Mouse (Mus musculus): ENCODE measurements around the gene Inpp5d. TPM values are rescaled to one million over a fixed set of nuclear protein-coding genes. Genes with fewer than 3 reads are reported as not detected.
A peak's percentile ranks its signal among the peaks of the same experiment; 100 is the strongest.

Gene Inpp5d
- polyA plus RNA-seq (2014; fragmentation: Nextera tagmentation; extraction: Ambion mirVana) = 3.3 and 5.3 TPM in 2 replicates

GRCm38 (mm10) chr1:87620211-87620668 is at the start of gene Inpp5d:
Gene Inpp5d, plus strand, starts transcription at chr1:87620312.
- Histone ChIP-seq H3K4me1 (ENCODE audit: control insufficient read depth, insufficient read depth, low read length) (no peaks in the 10 kb centered on the region), H3K9ac (ENCODE audit: low read length) (no peak within 1 kb of the TSS), H3K4me3 (ENCODE audit: low read depth, low read length) (no peak within 1 kb of the TSS), H3K27me3 (replicated peaks; ENCODE audit: control insufficient read depth, insufficient read depth, low read length) (no peaks in the 10 kb centered on the region), H3K4me2 (ENCODE audit: low read length) (no peak within 1 kb of the TSS), H3K9me3 (replicated peaks; ENCODE audit: control insufficient read depth, low read length) (no peaks in the 10 kb centered on the region), H3K36me3 (ENCODE audit: control insufficient read depth, insufficient read depth, low read length) (no peaks in the 10 kb centered on the region), H3K27ac (ENCODE audit: low read depth, low read length) (no peak within 1 kb of the TSS)
- DNase-seq (ENCODE audit: low spot score) (no peak), ATAC-seq (no peak)
- 85% methylated on average over 12 of the region's 12 CpGs for WGBS

GRCm38 (mm10) chr1:87573261-87573660 is 46.9 kb upstream of the Inpp5d start:
- no peaks in the 10 kb centered on the region for H3K27me3 ChIP-seq (replicated peaks; ENCODE audit: control insufficient read depth, insufficient read depth, low read length)
- no peaks in the 10 kb centered on the region for H3K36me3 ChIP-seq (ENCODE audit: control insufficient read depth, insufficient read depth, low read length)
- H3K4me3 ChIP-seq (ENCODE audit: low read depth, low read length) = no peak overlapping the region
- ATAC-seq (no peak), DNase-seq (ENCODE audit: low spot score) (no peak)
- WGBS = 84% methylated on average over 5 of the region's 5 CpGs
- no peak overlapping the region for H3K27ac ChIP-seq (ENCODE audit: low read depth, low read length)
- no peaks in the 10 kb centered on the region for H3K9me3 ChIP-seq (replicated peaks; ENCODE audit: control insufficient read depth, low read length)
- no peak overlapping the region for H3K4me2 ChIP-seq (ENCODE audit: low read length)
- H3K9ac ChIP-seq (ENCODE audit: low read length) = no peak overlapping the region
- H3K4me1 ChIP-seq (ENCODE audit: control insufficient read depth, insufficient read depth, low read length) = peaks cover 12% of the 10 kb centered on the region

- H3K9ac ChIP-seq (ENCODE audit: low read length) = no peak within 1 kb of the TSS
- 78% methylated on average over 6 of the region's 6 CpGs for WGBS
- ATAC-seq (peak; percentile 16; the same call in 1 of the 2 replicates), DNase-seq (ENCODE audit: low spot score) (no peak)
- peaks cover 12% of the 10 kb centered on the region for H3K4me1 ChIP-seq (ENCODE audit: control insufficient read depth, insufficient read depth, low read length)
- H3K27ac ChIP-seq (ENCODE audit: low read depth, low read length) = no peak within 1 kb of the TSS; the same call in 1 of the 2 replicates
- H3K4me2 ChIP-seq (ENCODE audit: low read length) = no peak within 1 kb of the TSS
- H3K27me3 ChIP-seq (replicated peaks; ENCODE audit: control insufficient read depth, insufficient read depth, low read length) = no peaks in the 10 kb centered on the region
- H3K36me3 ChIP-seq (ENCODE audit: control insufficient read depth, insufficient read depth, low read length) = no peaks in the 10 kb centered on the region
- H3K4me3 ChIP-seq (ENCODE audit: low read depth, low read length) = no peak within 1 kb of the TSS
- H3K9me3 ChIP-seq (replicated peaks; ENCODE audit: control insufficient read depth, low read length) = no peaks in the 10 kb centered on the region
Observed at GRCm38 (mm10) chr1:87573800-87574215, 46.3 kb upstream of the Inpp5d start, which contains the start of gene Ngef. Gene Ngef, minus strand, starts transcription at chr1:87573870.

GRCm38 (mm10) chr1:87574353-87574752 is 45.8 kb upstream of the Inpp5d start:
- Histone ChIP-seq H3K4me2 (ENCODE audit: low read length) (no peak overlapping the region), H3K4me1 (ENCODE audit: control insufficient read depth, insufficient read depth, low read length) (peaks cover 12% of the 10 kb centered on the region), H3K9me3 (replicated peaks; ENCODE audit: control insufficient read depth, low read length) (no peaks in the 10 kb centered on the region), H3K9ac (ENCODE audit: low read length) (no peak overlapping the region), H3K27me3 (replicated peaks; ENCODE audit: control insufficient read depth, insufficient read depth, low read length) (no peaks in the 10 kb centered on the region), H3K27ac (ENCODE audit: low read depth, low read length) (no peak overlapping the region; the same call in 1 of the 2 replicates), H3K4me3 (ENCODE audit: low read depth, low read length) (no peak overlapping the region), H3K36me3 (ENCODE audit: control insufficient read depth, insufficient read depth, low read length) (no peaks in the 10 kb centered on the region)
- DNase-seq (ENCODE audit: low spot score) = peak; percentile 77
- ATAC-seq = peak; percentile 85
- 19% methylated on average over 6 of the region's 6 CpGs for WGBS

GRCm38 (mm10) chr1:87574785-87575184 is 45.3 kb upstream of the Inpp5d start:
- Histone ChIP-seq H3K9me3 (replicated peaks; ENCODE audit: control insufficient read depth, low read length) (no peaks in the 10 kb centered on the region), H3K4me2 (ENCODE audit: low read length) (no peak overlapping the region), H3K27me3 (replicated peaks; ENCODE audit: control insufficient read depth, insufficient read depth, low read length) (no peaks in the 10 kb centered on the region), H3K9ac (ENCODE audit: low read length) (no peak overlapping the region), H3K4me3 (ENCODE audit: low read depth, low read length) (no peak overlapping the region), H3K27ac (ENCODE audit: low read depth, low read length) (peak overlapping the region; percentile 30; the same call in 1 of the 2 replicates), H3K4me1 (ENCODE audit: control insufficient read depth, insufficient read depth, low read length) (peaks cover 12% of the 10 kb centered on the region), H3K36me3 (ENCODE audit: control insufficient read depth, insufficient read depth, low read length) (no peaks in the 10 kb centered on the region)
- 38% methylated on average over 7 of the region's 7 CpGs for WGBS
- peak; percentile 81 for DNase-seq (ENCODE audit: low spot score)
- peak; percentile 88 for ATAC-seq

- DNase-seq (ENCODE audit: low spot score) (no peak), ATAC-seq (no peak)
- H3K27me3 ChIP-seq (replicated peaks; ENCODE audit: control insufficient read depth, insufficient read depth, low read length) = no peaks in the 10 kb centered on the region
- no peaks in the 10 kb centered on the region for H3K36me3 ChIP-seq (ENCODE audit: control insufficient read depth, insufficient read depth, low read length)
- no peaks in the 10 kb centered on the region for H3K9me3 ChIP-seq (replicated peaks; ENCODE audit: control insufficient read depth, low read length)
- peaks cover 12% of the 10 kb centered on the region for H3K4me1 ChIP-seq (ENCODE audit: control insufficient read depth, insufficient read depth, low read length)
- no peak overlapping the region for H3K27ac ChIP-seq (ENCODE audit: low read depth, low read length)
- no peak overlapping the region for H3K4me2 ChIP-seq (ENCODE audit: low read length)
- 78% methylated on average over 6 of the region's 6 CpGs for WGBS
- H3K4me3 ChIP-seq (ENCODE audit: low read depth, low read length) = no peak overlapping the region
- H3K9ac ChIP-seq (ENCODE audit: low read length) = no peak overlapping the region
Observed at GRCm38 (mm10) chr1:87578965-87579364, 41.1 kb upstream of the Inpp5d start.

GRCm38 (mm10) chr1:87580824-87581223 is 39.3 kb upstream of the Inpp5d start:
- no peaks in the 10 kb centered on the region for H3K36me3 ChIP-seq (ENCODE audit: control insufficient read depth, insufficient read depth, low read length)
- no peaks in the 10 kb centered on the region for H3K4me1 ChIP-seq (ENCODE audit: control insufficient read depth, insufficient read depth, low read length)
- peak; percentile 34 for DNase-seq (ENCODE audit: low spot score)
- H3K27me3 ChIP-seq (replicated peaks; ENCODE audit: control insufficient read depth, insufficient read depth, low read length) = no peaks in the 10 kb centered on the region
- H3K4me2 ChIP-seq (ENCODE audit: low read length) = no peak overlapping the region
- no peak overlapping the region for H3K27ac ChIP-seq (ENCODE audit: low read depth, low read length)
- ATAC-seq = peak; percentile 32; the same call in 1 of the 2 replicates
- 5% methylated on average over 3 of the region's 3 CpGs for WGBS
- no peaks in the 10 kb centered on the region for H3K9me3 ChIP-seq (replicated peaks; ENCODE audit: control insufficient read depth, low read length)
- H3K9ac ChIP-seq (ENCODE audit: low read length) = no peak overlapping the region
- H3K4me3 ChIP-seq (ENCODE audit: low read depth, low read length) = no peak overlapping the region

- WGBS = 93% methylated on average over 7 of the region's 7 CpGs
- no peaks in the 10 kb centered on the region for H3K9me3 ChIP-seq (replicated peaks; ENCODE audit: control insufficient read depth, low read length)
- no peak for ATAC-seq
Observed at GRCm38 (mm10) chr1:87589162-87589561, 30.9 kb upstream of the Inpp5d start.

GRCm38 (mm10) chr1:87589980-87590379 is 30.1 kb upstream of the Inpp5d start:
- no peak for ATAC-seq
- no peaks in the 10 kb centered on the region for H3K9me3 ChIP-seq (replicated peaks; ENCODE audit: control insufficient read depth, low read length)
- no peak overlapping the region for H3K4me2 ChIP-seq (ENCODE audit: low read length)
- no peak overlapping the region for H3K4me3 ChIP-seq (ENCODE audit: low read depth, low read length)
- H3K27ac ChIP-seq (ENCODE audit: low read depth, low read length) = no peak overlapping the region
- DNase-seq (ENCODE audit: low spot score) = no peak
- H3K9ac ChIP-seq (ENCODE audit: low read length) = no peak overlapping the region
- no peaks in the 10 kb centered on the region for H3K27me3 ChIP-seq (replicated peaks; ENCODE audit: control insufficient read depth, insufficient read depth, low read length)
- H3K36me3 ChIP-seq (ENCODE audit: control insufficient read depth, insufficient read depth, low read length) = no peaks in the 10 kb centered on the region
- WGBS = 86% methylated on average over 8 of the region's 8 CpGs
- no peaks in the 10 kb centered on the region for H3K4me1 ChIP-seq (ENCODE audit: control insufficient read depth, insufficient read depth, low read length)

More at GRCm38 (mm10) chr1:87589162-87589561, 30.9 kb upstream of the Inpp5d start:
- DNase-seq (ENCODE audit: low spot score) = no peak
- no peaks in the 10 kb centered on the region for H3K36me3 ChIP-seq (ENCODE audit: control insufficient read depth, insufficient read depth, low read length)
- H3K27me3 ChIP-seq (replicated peaks; ENCODE audit: control insufficient read depth, insufficient read depth, low read length) = no peaks in the 10 kb centered on the region
- H3K9ac ChIP-seq (ENCODE audit: low read length) = no peak overlapping the region
- no peaks in the 10 kb centered on the region for H3K4me1 ChIP-seq (ENCODE audit: control insufficient read depth, insufficient read depth, low read length)
- H3K27ac ChIP-seq (ENCODE audit: low read depth, low read length) = no peak overlapping the region
- no peak overlapping the region for H3K4me3 ChIP-seq (ENCODE audit: low read depth, low read length)
- no peak overlapping the region for H3K4me2 ChIP-seq (ENCODE audit: low read length)
